Mouse (Mus musculus) embryo, embryonic 10 days (tissue): ENCODE data around the gene 1110051M20Rik.
"Not testable (repeated sequence)": the region's sequence is repeated elsewhere in the genome, so short reads cannot be mapped to it uniquely, and the experiment has no call there.

Source experiments
- DNase-seq: peaks from one replicate; pipeline ENCODE4 v3.0.0-alpha.2; 2015; ENCODE audit warnings: low spot score

Gene 1110051M20Rik

GRCm38 (mm10) chr2:91258830-91259229, 185.7 kb downstream of the 1110051M20Rik start:
- no peak for DNase-seq

GRCm38 (mm10) chr2:91258054-91258453, 186.4 kb downstream of the 1110051M20Rik start:
- no peak for DNase-seq

- peak; percentile 74 for DNase-seq
These were observed 187.2 kb downstream of the 1110051M20Rik start for GRCm38 (mm10) chr2:91257126-91257980.

GRCm38 (mm10) chr2:91256256-91257125, 188.0 kb downstream of the 1110051M20Rik start:
- DNase-seq, result peak; percentile 77

GRCm38 (mm10) chr2:91255661-91256150, 188.8 kb downstream of the 1110051M20Rik start, which contains the start of gene Pacsin3:
TSS of gene Pacsin3 (plus strand) at chr2:91255954.
- peak; percentile 63 for DNase-seq

- no peak for DNase-seq
These were observed 189.7 kb downstream of the 1110051M20Rik start for GRCm38 (mm10) chr2:91254725-91255380.

- DNase-seq, result no peak
These were observed 192.0 kb downstream of the 1110051M20Rik start for GRCm38 (mm10) chr2:91252512-91252911.

- DNase-seq, result no peak
These were observed 192.5 kb downstream of the 1110051M20Rik start for GRCm38 (mm10) chr2:91252001-91252400.

- no peak for DNase-seq
These were observed 196.1 kb downstream of the 1110051M20Rik start for GRCm38 (mm10) chr2:91248366-91248765.

GRCm38 (mm10) chr2:91244557-91245228, 199.8 kb downstream of the 1110051M20Rik start:
- no peak for DNase-seq

- DNase-seq, result no peak
These were observed 201.1 kb downstream of the 1110051M20Rik start for GRCm38 (mm10) chr2:91243416-91243815.

GRCm38 (mm10) chr2:91242547-91242946, 202.0 kb downstream of the 1110051M20Rik start:
- DNase-seq, result no peak

- DNase-seq, result not testable (repeated sequence)
These were observed 206.9 kb downstream of the 1110051M20Rik start for GRCm38 (mm10) chr2:91237511-91238080.

- peak; percentile 91 for DNase-seq
These were observed 207.6 kb downstream of the 1110051M20Rik start, which contains the start of gene Ddb2 for GRCm38 (mm10) chr2:91236601-91237510. TSS of gene Ddb2 (minus strand) at chr2:91236982.

GRCm38 (mm10) chr2:91229735-91230134, 214.8 kb downstream of the 1110051M20Rik start:
- no peak for DNase-seq
